Mouse (Mus musculus) adrenal gland, adult 2 months (tissue): ENCODE data around the gene Fbxo46. TPM values are rescaled to one million over a fixed set of nuclear protein-coding genes. Genes with fewer than 3 reads are reported as not detected.

ENCODE experiments used
- DNase-seq: peaks from one replicate; pipeline ENCODE4 v3.0.0; 2021
- microRNA-seq, 2 experiments: library from miRNA; unstranded; fragments of <30 nt; microRNA quantifications; one replicate each; pipeline ENCODE4 v1.2.0; 2021
- polyA plus RNA-seq: library from polyadenylated mRNA; depleted of rRNA; stranded (reverse); fragments of >200 nt; gene quantifications from 2 replicates; pipeline ENCODE4 v1.2.3, GENCODE M21; 2012; rRNA removed
- total RNA-seq, 2 experiments: library from RNA; stranded (reverse); gene quantifications; 2 replicates each; pipeline ENCODE4 v1.2.3; 2021

The Fbxo46 gene
- total and polyA plus RNA-seq, 3 experiments = 11.9 to 13.5 (median 12.8) TPM

DNA sequence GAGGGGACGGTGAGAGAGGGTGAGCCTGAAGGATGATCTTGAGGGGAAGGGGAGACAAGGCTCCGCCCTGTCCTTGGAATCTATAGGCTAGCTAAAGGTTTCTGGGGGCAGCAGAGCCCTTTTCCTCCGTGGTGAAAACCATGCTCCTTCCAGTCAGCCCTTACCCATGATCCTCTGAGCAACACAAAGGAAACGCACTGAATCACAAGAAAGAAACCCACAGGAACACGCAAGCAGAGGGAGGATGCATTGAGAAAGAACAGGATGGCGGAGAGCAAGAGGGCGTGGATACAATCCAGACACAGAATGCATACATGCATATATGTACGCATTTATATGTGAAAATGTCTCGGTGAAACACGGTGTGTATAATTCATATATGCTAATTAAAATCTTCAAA lies 49.8 kb downstream of the Fbxo46 start:
- DNase-seq = no peak

DNA sequence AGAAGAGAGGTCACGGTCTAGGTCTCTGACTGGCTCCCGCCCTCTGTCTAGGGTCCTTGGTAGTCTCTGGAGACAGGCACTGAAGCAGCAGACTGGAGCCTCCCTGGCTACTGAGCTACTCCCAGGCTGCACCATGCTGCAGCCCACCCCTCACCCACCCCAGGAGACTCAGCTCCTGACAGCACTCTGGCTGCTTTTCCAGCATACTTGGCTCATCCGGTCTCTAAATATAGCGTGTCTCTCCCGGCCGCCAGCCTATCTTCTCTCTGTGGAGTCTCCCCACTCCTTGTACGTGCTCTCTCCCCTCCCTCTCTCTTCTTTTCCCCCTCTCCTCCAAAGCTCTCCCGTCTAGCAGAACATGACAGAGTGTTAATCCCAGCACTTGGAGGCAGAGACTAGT lies 50.5 kb downstream of the Fbxo46 start:
- DNase-seq = no peak

DNA sequence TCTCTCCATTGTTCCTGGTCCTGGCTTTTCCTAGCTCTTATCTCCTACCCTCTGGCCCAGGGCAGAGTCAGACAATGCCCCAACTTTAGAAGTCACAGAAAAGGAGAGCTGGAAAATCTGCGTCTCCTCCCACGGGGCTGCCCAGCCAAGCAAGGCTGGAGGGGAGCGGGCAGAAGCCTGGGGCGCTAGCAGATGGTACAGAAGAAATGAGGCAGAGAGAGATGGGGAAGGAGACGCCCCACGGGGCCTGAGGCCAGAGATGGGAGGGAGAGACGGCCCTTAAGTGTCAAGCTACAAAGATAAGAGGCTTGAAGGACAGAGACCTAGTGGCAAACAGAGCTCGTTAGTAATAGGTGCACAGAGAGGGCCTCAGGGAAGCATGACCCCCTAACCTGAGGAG lies 52.2 kb downstream of the Fbxo46 start:
- no peak for DNase-seq

DNA sequence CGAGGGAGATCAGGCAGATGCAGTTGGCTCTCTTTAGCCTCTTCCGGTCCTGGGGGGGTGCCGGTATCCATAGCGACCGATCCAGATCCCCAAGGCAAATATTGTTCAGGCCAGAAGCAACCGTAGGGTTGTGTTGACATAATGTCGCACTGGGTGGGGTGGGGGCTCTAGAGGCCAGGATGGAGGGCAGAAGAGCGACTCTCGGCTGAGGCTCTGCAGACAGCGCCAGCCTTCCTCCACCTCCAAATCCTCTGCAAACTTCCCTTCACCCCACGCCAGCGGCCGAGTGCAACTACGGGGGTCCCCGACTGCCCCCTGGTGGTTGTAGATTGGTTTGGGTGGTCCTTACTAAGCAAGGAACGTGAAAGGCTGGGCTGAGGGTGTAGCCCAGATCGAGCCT lies 53.2 kb downstream of the Fbxo46 start:
- DNase-seq = peak; percentile 72

DNA sequence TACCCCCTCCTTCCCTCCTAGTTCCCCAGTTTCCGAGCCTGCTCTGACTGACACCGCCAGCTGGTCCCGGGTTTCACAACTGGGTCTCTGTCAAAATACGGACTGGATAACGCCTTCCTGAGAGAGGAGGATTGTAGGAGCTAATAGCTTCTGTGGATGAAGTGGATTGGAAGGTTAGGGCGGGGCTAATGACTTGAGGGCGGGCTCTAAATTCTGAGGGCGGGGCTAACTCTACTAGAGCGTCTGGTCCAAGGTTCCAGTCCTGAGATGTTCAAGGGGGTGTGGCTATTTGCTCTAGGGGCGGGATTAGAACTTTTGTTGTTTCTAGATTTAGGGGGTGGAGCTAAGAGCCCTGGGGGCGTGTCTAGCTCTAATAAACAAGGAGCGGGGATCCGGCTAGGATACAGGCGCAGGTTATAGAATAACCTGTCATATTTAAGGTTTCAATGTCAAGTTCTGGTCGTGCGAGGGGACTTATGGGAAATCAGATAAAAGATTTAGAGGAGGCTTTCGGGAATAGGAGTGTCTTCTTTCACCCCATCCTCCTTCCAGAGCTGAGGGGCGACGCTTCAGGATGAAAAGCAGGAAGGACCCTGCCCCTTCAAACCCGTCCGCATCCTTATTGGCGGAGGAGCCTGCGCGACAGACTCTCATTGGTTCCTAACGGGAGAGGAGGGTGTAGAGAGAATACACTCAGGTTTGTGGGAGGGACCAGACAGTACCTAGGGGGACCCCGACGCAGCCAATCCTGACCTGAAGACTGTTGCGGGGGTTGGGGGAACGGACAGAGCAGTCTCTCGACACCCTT lies 56.3 kb downstream of the Fbxo46 start, which contains the start of gene Eml2:
Gene Eml2, plus strand, starts transcription at position 714 of the 808 bp plus-strand sequence.
- peak; percentile 36 for DNase-seq

- DNase-seq = no peak
Measured at GRCm38 (mm10) chr7:19176516-19176947, 56.9 kb downstream of the Fbxo46 start.

DNA sequence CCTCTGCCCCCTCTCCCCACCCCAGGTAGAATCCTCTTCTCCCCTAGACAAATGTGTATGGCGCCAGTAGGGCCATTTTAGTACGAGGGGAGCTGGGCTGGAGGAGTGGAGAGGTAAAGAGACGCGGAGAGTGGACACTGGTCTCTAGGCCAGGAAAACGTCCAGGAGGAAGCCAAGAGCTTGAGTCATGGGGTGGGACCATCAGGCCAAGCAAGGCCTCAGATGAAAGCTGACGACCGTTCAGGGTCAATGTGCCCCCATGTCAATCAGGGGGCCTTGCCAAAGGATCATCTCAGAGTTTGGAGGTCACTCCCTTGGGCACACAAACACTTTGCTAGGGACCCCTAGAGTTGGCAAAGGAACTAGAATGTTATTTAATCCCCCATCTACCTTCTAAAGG lies 57.6 kb downstream of the Fbxo46 start:
- peak; percentile 51 for DNase-seq

GRCm38 (mm10) chr7:19178035-19178434 lies 58.4 kb downstream of the Fbxo46 start:
- no peak for DNase-seq

- DNase-seq = peak; percentile 81
Measured at GRCm38 (mm10) chr7:19178443-19179092, 58.9 kb downstream of the Fbxo46 start.

DNA sequence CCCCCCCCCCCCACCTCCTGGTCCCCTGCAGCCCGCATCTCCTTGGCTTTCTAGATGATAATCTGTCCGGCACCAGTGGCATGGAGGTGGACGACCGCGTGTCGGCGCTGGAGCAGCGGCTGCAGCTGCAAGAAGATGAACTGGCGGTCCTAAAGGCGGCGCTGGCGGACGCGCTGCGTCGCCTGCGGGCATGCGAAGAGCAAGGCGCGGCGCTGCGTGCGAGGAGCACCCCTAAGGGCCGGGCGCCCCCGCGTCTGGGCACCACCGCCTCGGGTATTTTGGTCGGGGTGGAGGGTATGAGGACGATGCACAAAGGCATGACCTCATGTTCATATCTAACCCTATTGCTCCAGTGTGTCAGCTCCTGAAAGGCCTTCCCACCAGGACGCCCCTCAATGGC lies 59.5 kb downstream of the Fbxo46 start:
- DNase-seq = peak; percentile 85

- no peak for DNase-seq
Measured at GRCm38 (mm10) chr7:19179936-19180335, 60.3 kb downstream of the Fbxo46 start.

GRCm38 (mm10) chr7:19180862-19181429 lies 61.3 kb downstream of the Fbxo46 start:
- peak; percentile 79 for DNase-seq

DNA sequence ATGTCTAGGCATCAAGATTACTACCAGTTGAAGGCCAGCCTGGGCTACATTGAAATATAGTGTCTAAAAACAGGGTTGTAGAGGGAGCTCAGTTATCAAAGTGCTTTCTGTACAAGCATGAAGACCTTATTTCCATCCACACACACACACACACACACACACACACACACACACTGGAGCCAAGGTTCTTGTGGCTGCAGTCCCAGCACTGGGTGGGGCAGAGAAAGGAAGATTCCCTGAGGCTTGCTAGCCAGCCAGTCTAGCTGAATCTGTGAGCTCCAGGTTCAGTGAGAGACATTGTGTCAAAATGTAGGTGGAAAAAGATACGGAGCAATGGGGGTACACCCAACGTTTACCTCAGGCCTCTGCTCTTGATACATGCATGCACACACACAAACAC lies 64.6 kb downstream of the Fbxo46 start:
- DNase-seq = no peak

- DNase-seq = no peak
Measured at GRCm38 (mm10) chr7:19184758-19185157, 65.1 kb downstream of the Fbxo46 start.

Small RNA genes within 50 kb of the gene (microRNA-seq; reads per million reads assigned to microRNA genes)
- gene Mir3100 (0.83 to 2.2 reads per million in 2 experiments), gene Mir330 (609 to 772 reads per million in 2 experiments)

Other genes starting within 250 kb of the Fbxo46 start
- gene Pglyrp1, start 248.5 kb upstream of the Fbxo46 start, total RNA-seq = 1 to 10 TPM; 1.2 TPM
- 3.6 and 5.2 TPM in 2 replicates for gene Pglyrp1, start 248.5 kb upstream of the Fbxo46 start, polyA plus RNA-seq
- gene Ccdc61, start 209.4 kb upstream of the Fbxo46 start, total RNA-seq = 10 to 100 TPM in 1 of 2 experiments, 1 to 10 TPM in 1; 10.0 to 10.1 TPM
- gene Ccdc61, start 209.4 kb upstream of the Fbxo46 start, polyA plus RNA-seq = 28.5 and 30.2 TPM in 2 replicates
- 1 to 10 TPM; 3.5 to 4.6 TPM for gene Nova2, start 194.0 kb upstream of the Fbxo46 start, total RNA-seq
- gene Nova2, start 194.0 kb upstream of the Fbxo46 start, polyA plus RNA-seq = 1.7 and 1.9 TPM in 2 replicates
- gene Nanos2, start 132.5 kb upstream of the Fbxo46 start, total RNA-seq = not detected
- gene Nanos2, start 132.5 kb upstream of the Fbxo46 start, polyA plus RNA-seq = not detected in 2 replicates
- 10 to 100 TPM in 1 of 2 experiments, 1 to 10 TPM in 1; 8.9 to 16.8 TPM for gene Mypop, start 128.6 kb upstream of the Fbxo46 start, total RNA-seq
- 36.5 and 39.8 TPM in 2 replicates for gene Mypop, start 128.6 kb upstream of the Fbxo46 start, polyA plus RNA-seq
- 10 to 100 TPM; 36.8 to 44.3 TPM for gene Irf2bp1, start 115.8 kb upstream of the Fbxo46 start, total RNA-seq
- gene Irf2bp1, start 115.8 kb upstream of the Fbxo46 start, polyA plus RNA-seq = 74.8 and 78.3 TPM in 2 replicates
- not detected for gene Foxa3, start 96.3 kb upstream of the Fbxo46 start, total RNA-seq
- gene Foxa3, start 96.3 kb upstream of the Fbxo46 start, polyA plus RNA-seq = 0.08 and 0.24 TPM in 2 replicates
- gene Sympk, start 95.5 kb upstream of the Fbxo46 start, total RNA-seq = 100 to 1,000 TPM in 1 of 2 experiments, 10 to 100 TPM in 1; 94.4 to 103 TPM
- 123 and 159 TPM in 2 replicates for gene Sympk, start 95.5 kb upstream of the Fbxo46 start, polyA plus RNA-seq
- gene Rsph6a, start 65.2 kb upstream of the Fbxo46 start, total RNA-seq = not detected
- not detected in 2 replicates for gene Rsph6a, start 65.2 kb upstream of the Fbxo46 start, polyA plus RNA-seq
- gene Dmwd, start 43.6 kb upstream of the Fbxo46 start, total RNA-seq = 10 to 100 TPM; 44.2 to 58.5 TPM
- gene Dmwd, start 43.6 kb upstream of the Fbxo46 start, polyA plus RNA-seq = 144 and 152 TPM in 2 replicates
- 100 to 1,000 TPM; 130 to 142 TPM for gene Dmpk, start 36.0 kb upstream of the Fbxo46 start, total RNA-seq
- gene Dmpk, start 36.0 kb upstream of the Fbxo46 start, polyA plus RNA-seq = 743 and 836 TPM in 2 replicates
- 10 to 100 TPM; 12.6 to 16.1 TPM for gene Six5, start 25.3 kb upstream of the Fbxo46 start, total RNA-seq
- 77.3 and 86.0 TPM in 2 replicates for gene Six5, start 25.3 kb upstream of the Fbxo46 start, polyA plus RNA-seq
- not detected for gene Gm4969, start 1.5 kb upstream of the Fbxo46 start, total RNA-seq
- 0.04 TPM in 1 of 2 replicates, not detected in the other for gene Gm4969, start 1.5 kb upstream of the Fbxo46 start, polyA plus RNA-seq
- gene Qpctl, start 29.4 kb downstream of the Fbxo46 start, total RNA-seq = 10 to 100 TPM; 14.0 to 21.2 TPM
- 24.6 and 26.3 TPM in 2 replicates for gene Qpctl, start 29.4 kb downstream of the Fbxo46 start, polyA plus RNA-seq
- gene Snrpd2, start 29.9 kb downstream of the Fbxo46 start, total RNA-seq = 10 to 100 TPM; 78.3 to 93.6 TPM
- gene Snrpd2, start 29.9 kb downstream of the Fbxo46 start, polyA plus RNA-seq = 5.3 and 7.9 TPM in 2 replicates
- under 1 TPM; 0.41 to 0.58 TPM for gene Gipr, start 46.3 kb downstream of the Fbxo46 start, total RNA-seq
- gene Gipr, start 46.3 kb downstream of the Fbxo46 start, polyA plus RNA-seq = 1.6 and 2.6 TPM in 2 replicates
- 10 to 100 TPM; 34.7 to 69.4 TPM for gene Eml2, start 56.6 kb downstream of the Fbxo46 start, total RNA-seq
- 58.2 and 59.7 TPM in 2 replicates for gene Eml2, start 56.6 kb downstream of the Fbxo46 start, polyA plus RNA-seq
- 10 to 100 TPM in 1 of 2 experiments, 1 to 10 TPM in 1; 6.4 to 11.8 TPM for gene Gpr4, start 92.7 kb downstream of the Fbxo46 start, total RNA-seq
- gene Gpr4, start 92.7 kb downstream of the Fbxo46 start, polyA plus RNA-seq = 20.4 and 23.8 TPM in 2 replicates
- 10 to 100 TPM; 31.2 to 43.5 TPM for gene Opa3, start 108.5 kb downstream of the Fbxo46 start, total RNA-seq
- gene Opa3, start 108.5 kb downstream of the Fbxo46 start, polyA plus RNA-seq = 30.2 and 32.3 TPM in 2 replicates
- gene Vasp, start 152.0 kb downstream of the Fbxo46 start, total RNA-seq = 10 to 100 TPM; 45.8 to 55.8 TPM
- 136 and 143 TPM in 2 replicates for gene Vasp, start 152.0 kb downstream of the Fbxo46 start, polyA plus RNA-seq
- gene Ppm1n, start 160.2 kb downstream of the Fbxo46 start, total RNA-seq = not detected
- gene Ppm1n, start 160.2 kb downstream of the Fbxo46 start, polyA plus RNA-seq = 0.09 and 0.68 TPM in 2 replicates
- gene Rtn2, start 162.8 kb downstream of the Fbxo46 start, total RNA-seq = 1 to 10 TPM; 4.2 to 7.4 TPM
- 14.6 and 19.4 TPM in 2 replicates for gene Rtn2, start 162.8 kb downstream of the Fbxo46 start, polyA plus RNA-seq
- 10 to 100 TPM in 1 of 2 experiments, 1 to 10 TPM in 1; 5.8 to 34.5 TPM for gene Fosb, start 190.2 kb downstream of the Fbxo46 start, total RNA-seq
- gene Fosb, start 190.2 kb downstream of the Fbxo46 start, polyA plus RNA-seq = 2.6 and 3.2 TPM in 2 replicates
- 10 to 100 TPM; 36.5 to 40.8 TPM for gene Ercc1, start 224.9 kb downstream of the Fbxo46 start, total RNA-seq
- 36.3 and 37.8 TPM in 2 replicates for gene Ercc1, start 224.9 kb downstream of the Fbxo46 start, polyA plus RNA-seq
- gene Cd3eap, start 239.6 kb downstream of the Fbxo46 start, total RNA-seq = 10 to 100 TPM; 13.2 to 13.3 TPM
- gene Cd3eap, start 239.6 kb downstream of the Fbxo46 start, polyA plus RNA-seq = 12.3 and 21.5 TPM in 2 replicates
- gene Ppp1r13l, start 239.9 kb downstream of the Fbxo46 start, total RNA-seq = 1 to 10 TPM; 6.5 to 8.3 TPM
- gene Ppp1r13l, start 239.9 kb downstream of the Fbxo46 start, polyA plus RNA-seq = 16.9 and 20.2 TPM in 2 replicates